In the genomic region with DNA sequence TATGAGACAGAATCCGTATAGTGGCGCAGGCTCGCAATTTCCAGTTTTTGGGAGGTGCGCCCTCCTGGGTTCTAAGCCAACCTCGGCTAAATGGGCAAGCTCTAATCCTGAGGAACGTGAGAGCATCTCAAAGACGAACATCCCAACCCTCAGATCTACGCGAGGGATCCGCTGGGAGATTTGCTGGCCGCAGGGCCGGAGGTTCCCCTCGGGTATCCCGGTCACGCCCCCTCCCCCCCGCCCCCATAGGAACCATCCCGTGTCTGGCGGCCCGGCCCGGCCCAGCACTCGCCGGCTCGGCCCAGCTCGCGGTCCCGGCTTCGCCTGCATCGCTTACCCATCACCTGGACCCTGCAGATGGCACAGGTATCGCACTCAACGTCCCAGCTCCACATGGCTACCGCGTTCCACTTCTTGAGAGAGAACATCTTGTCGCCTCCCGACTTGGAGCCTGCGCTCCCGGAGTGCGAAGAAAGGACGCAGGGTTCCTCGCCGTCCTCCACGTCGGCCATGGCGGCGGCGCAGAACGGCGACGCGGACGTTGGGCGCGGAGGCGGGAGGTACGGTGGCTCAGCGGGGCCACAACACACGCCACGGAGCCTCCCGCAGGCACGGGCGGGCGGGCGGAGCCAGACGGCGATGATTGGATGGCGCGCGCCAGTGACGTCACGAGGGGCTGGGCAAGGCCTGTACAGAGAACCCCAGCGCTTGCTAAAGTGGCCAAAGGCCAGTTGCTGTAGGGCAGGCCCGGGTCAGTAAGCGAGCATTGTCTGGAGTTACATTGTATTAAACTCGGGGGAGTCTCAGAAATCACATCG, we compare ENCODE assay signal across 8 mouse cellular contexts. TPM values are rescaled to one million over a fixed set of nuclear protein-coding genes. Genes with fewer than 3 reads are reported as not detected.
DNase-seq lines count a peak whose midpoint lies in the region; ATAC-seq and TF ChIP-seq lines count a peak whose summit lies in the region.

A gene (minus strand): TSS at position 605 of the 818 bp plus-strand sequence.

- peak within 1 kb of the TSS; percentile 80 for H3K9ac ChIP-seq in MEL (ENCODE audit: control insufficient read depth, low read depth, low read length, poor library complexity, severe bottlenecking)
- H3K9ac ChIP-seq in forebrain, postnatal 0 days: peak within 1 kb of the TSS; percentile 77
- H3K9ac ChIP-seq in lung, embryonic 15.5 days: peak within 1 kb of the TSS; percentile 77

- TF ChIP-seq RAD21 in MEL (IDR thresholded peaks at IDR 0.05; ENCODE audit: low read depth, low read length): no peak

- under 1% methylated on average over 74 of the region's 74 CpGs for WGBS in cerebellum, adult 2 months
- WGBS in forebrain, postnatal 0 days: under 1% methylated on average over 74 of the region's 74 CpGs
- under 1% methylated on average over 74 of the region's 74 CpGs for WGBS in lung, embryonic 15.5 days

- TF ChIP-seq CTCF in MEL (IDR thresholded peaks at IDR 0.05 in 2 of 3, conservative IDR thresholded peaks at IDR 0.05 in 1 of 3; ENCODE audit: control insufficient read depth in 1 of 3, insufficient read depth in 1 of 3, low read depth in 2 of 3, low read length in 3 of 3, poor library complexity in 1 of 3, severe bottlenecking in 1 of 3): no peak
- no peak for TF ChIP-seq CTCF in cerebellum, adult 2 months (IDR thresholded peaks at IDR 0.05; ENCODE audit: borderline replicate concordance, insufficient read depth, low read depth, low read length)
- 0 out of 2 replicates have a peak, but pooled peaks have one; percentile 18 for TF ChIP-seq CTCF in forebrain, postnatal 0 days (IDR thresholded peaks at IDR 0.05; ENCODE audit: low read depth)

- peaks cover 4 to 7% of the 10 kb centered on the region in 2 experiments for H3K36me3 ChIP-seq in MEL (ENCODE audit: control insufficient read depth in 1 of 2, insufficient read depth in 2 of 2, low read length in 2 of 2)
- peaks cover 6% of the 10 kb centered on the region; the same call in 1 of the 2 replicates for H3K36me3 ChIP-seq in forebrain, postnatal 0 days (ENCODE audit: insufficient read depth)
- H3K36me3 ChIP-seq in lung, embryonic 15.5 days: no peaks in the 10 kb centered on the region

- peak in 1 of 2 experiments; percentile 33; a peak in 1 of 4 replicates for TF ChIP-seq EP300 in MEL (IDR thresholded peaks at IDR 0.05; ENCODE audit: low read depth in 1 of 2, low read length in 2 of 2)

- peak within 1 kb of the TSS; percentile 59 for H3K27ac ChIP-seq in MEL (ENCODE audit: control insufficient read depth, low read depth, low read length)
- peak within 1 kb of the TSS; percentile 55; the same call in 1 of the 2 replicates for H3K27ac ChIP-seq in cerebellum, adult 2 months (ENCODE audit: insufficient read depth, low read length)
- H3K27ac ChIP-seq in forebrain, postnatal 0 days (ENCODE audit: low read depth, low read length): peak within 1 kb of the TSS; percentile 86
- H3K27ac ChIP-seq in lung, embryonic 15.5 days: peak within 1 kb of the TSS; percentile 89

- H3K4me2 ChIP-seq in forebrain, postnatal 0 days (ENCODE audit: low read depth): peak within 1 kb of the TSS; percentile 84
- H3K4me2 ChIP-seq in lung, embryonic 15.5 days: peak within 1 kb of the TSS; percentile 68

- ATAC-seq in forebrain, postnatal 0 days: peak; percentile 99
- ATAC-seq in lung, embryonic 15.5 days (ENCODE audit: borderline replicate concordance, extremely low read depth, low FRiP score, low TSS enrichment): peak; percentile 98

- H3K79me2 ChIP-seq in MEL (ENCODE audit: control insufficient read depth, insufficient read depth, low read length, poor library complexity): peaks cover 31% of the 10 kb centered on the region

- TF ChIP-seq POLR2A in MEL (IDR thresholded peaks at IDR 0.05; ENCODE audit: control insufficient read depth in 1 of 2, insufficient read depth in 1 of 2, low read depth in 1 of 2, low read length in 2 of 2, poor library complexity in 1 of 2): peak; percentile 56 to 83; a peak in 2 of 4 replicates
- peak; percentile 63 for TF ChIP-seq POLR2A in cerebellum, adult 2 months (IDR thresholded peaks at IDR 0.05; ENCODE audit: borderline replicate concordance, insufficient read depth, low read length)

- H3K4me3 ChIP-seq in MEL (ENCODE audit: control insufficient read depth in 1 of 2, insufficient read depth in 1 of 2, low read depth in 2 of 2, low read length in 2 of 2): peak within 1 kb of the TSS; percentile 97 to 98
- H3K4me3 ChIP-seq in cerebellum, adult 2 months (replicated peaks; ENCODE audit: insufficient read depth, low read depth, low read length): peak within 1 kb of the TSS; percentile 66
- H3K4me3 ChIP-seq in forebrain, postnatal 0 days (ENCODE audit: low read depth, low read length): peak within 1 kb of the TSS; percentile 84
- H3K4me3 ChIP-seq in lung, embryonic 15.5 days: peak within 1 kb of the TSS; percentile 76

- H3K4me1 ChIP-seq in MEL (ENCODE audit: control insufficient read depth in 1 of 2, insufficient read depth in 2 of 2, low read length in 2 of 2): peaks cover 4% of the 10 kb centered on the region in 2 experiments; a peak in 3 of 4 replicates
- H3K4me1 ChIP-seq in cerebellum, adult 2 months (ENCODE audit: control insufficient read depth, insufficient read depth, low read length): no peaks in the 10 kb centered on the region; the same call in 1 of the 2 replicates
- H3K4me1 ChIP-seq in forebrain, postnatal 0 days (ENCODE audit: insufficient read depth): peaks cover 7% of the 10 kb centered on the region; the same call in 1 of the 2 replicates
- H3K4me1 ChIP-seq in lung, embryonic 15.5 days: peaks cover 11% of the 10 kb centered on the region

- peak; percentile 98 for DNase-seq in MEL (ENCODE audit: low read depth, low spot score)
- DNase-seq in cerebellum, adult 2 months: peak; percentile 99
- peak; percentile 99 for DNase-seq in forebrain, postnatal 0 days
- DNase-seq in heart, postnatal 4 days: peak; percentile 100
- DNase-seq in layer of hippocampus, adult 8-10 months (ENCODE audit: low spot score in 2 of 2): peak; percentile 96 to 99
- peak; percentile 98 for DNase-seq in ovary, adult 18-20 months (ENCODE audit: low spot score)
- DNase-seq in thymus, postnatal 0 days (ENCODE audit: low spot score): peak; percentile 97

- no peaks in the 10 kb centered on the region for H3K27me3 ChIP-seq in MEL (ENCODE audit: control insufficient read depth in 1 of 2, insufficient read depth in 2 of 2, low read length in 2 of 2)
- no peaks in the 10 kb centered on the region for H3K27me3 ChIP-seq in cerebellum, adult 2 months (ENCODE audit: control insufficient read depth, insufficient read depth, low read length)
- no peaks in the 10 kb centered on the region for H3K27me3 ChIP-seq in forebrain, postnatal 0 days (ENCODE audit: insufficient read depth, low read length)
- H3K27me3 ChIP-seq in lung, embryonic 15.5 days: no peaks in the 10 kb centered on the region

- no peaks in the 10 kb centered on the region for H3K9me3 ChIP-seq in MEL (replicated peaks; ENCODE audit: insufficient read depth, low read length)
- H3K9me3 ChIP-seq in forebrain, postnatal 0 days (ENCODE audit: low read length): no peaks in the 10 kb centered on the region
- no peaks in the 10 kb centered on the region for H3K9me3 ChIP-seq in lung, embryonic 15.5 days

TF ChIP-seq in MEL, 35 proteins besides CTCF, POLR2A, EP300 and RAD21 (continues in another document):
- TF ChIP-seq NRF1 (IDR thresholded peaks at IDR 0.05; ENCODE audit: insufficient read depth, low read depth, low read length, poor library complexity, severe bottlenecking) (peak; percentile 53), CHD1 (IDR thresholded peaks at IDR 0.05; ENCODE audit: low read depth, low read length) (no peak), TAL1 (IDR thresholded peaks at IDR 0.05; ENCODE audit: low read length) (no peak), MEF2A (IDR thresholded peaks at IDR 0.05; ENCODE audit: extremely low read depth, insufficient replicate concordance, low read depth, low read length, poor library complexity, severe bottlenecking) (no peak), BHLHE40 (IDR thresholded peaks at IDR 0.05; ENCODE audit: borderline replicate concordance, low read depth, low read length) (peak; percentile 87), ZKSCAN1 (IDR thresholded peaks at IDR 0.05; ENCODE audit: low read depth, low read length) (no peak), ZMIZ1 (IDR thresholded peaks at IDR 0.05; ENCODE audit: low read depth, low read length) (no peak), HCFC1 (IDR thresholded peaks at IDR 0.05; ENCODE audit: low read depth, low read length) (peak; percentile 90), GABPA (IDR thresholded peaks at IDR 0.05; ENCODE audit: low read depth, low read length) (no peak), UBTF (IDR thresholded peaks at IDR 0.05; ENCODE audit: borderline replicate concordance, insufficient read depth, low read depth, low read length) (no peak), ZNF384 (IDR thresholded peaks at IDR 0.05; ENCODE audit: low read depth, low read length) (no peak), SIN3A (IDR thresholded peaks at IDR 0.05; ENCODE audit: low read length) (peak; percentile 94), E2F4 (IDR thresholded peaks at IDR 0.05; ENCODE audit: borderline replicate concordance, low read depth, low read length) (no peak), CHD2 (IDR thresholded peaks at IDR 0.05; ENCODE audit: low read length) (no peak), GATA1 (IDR thresholded peaks at IDR 0.05; ENCODE audit: low read depth, low read length) (no peak), MXI1 (IDR thresholded peaks at IDR 0.05; ENCODE audit: low read depth, low read length) (peak; percentile 87), JUND (IDR thresholded peaks at IDR 0.05; ENCODE audit: low read depth, low read length) (no peak), TBP (IDR thresholded peaks at IDR 0.05; ENCODE audit: low read depth, low read length) (peak; percentile 70), RCOR1 (IDR thresholded peaks at IDR 0.05; ENCODE audit: low read depth, low read length) (no peak), NELFE (IDR thresholded peaks at IDR 0.05; ENCODE audit: low read depth, low read length) (peak; percentile 82), MYC (IDR thresholded peaks at IDR 0.05; ENCODE audit: low read depth, low read length) (0 out of 2 replicates have a peak, but pooled peaks have one; percentile 35)

RNA-seq across cellular contexts. Expression of the gene that starts here (rescaled TPM):
- total RNA-seq in MEL (2012; rRNA removed): 138 and 157 TPM in 2 replicates
- 100 to 1,000 TPM in 1 of 2 experiments, not detected in 1; 105 TPM for polyA plus RNA-seq in MEL (2012; ENCODE audit: insufficient read depth in 1 of 2, insufficient read length in 2 of 2, low read depth in 1 of 2, low replicate concordance in 2 of 2, missing spikeins in 1 of 2)
- 326 and 346 TPM in 2 replicates for polyA plus RNA-seq in cerebellum, adult 2 months (2012; rRNA removed)
- 178 and 300 TPM in 2 replicates for total RNA-seq in forebrain, postnatal 0 days (2014; rRNA removed)
- polyA plus RNA-seq in forebrain, postnatal 0 days (2015; fragmentation: Nextera tagmentation; extraction: Ambion mirVana): 195 and 209 TPM in 2 replicates
- total RNA-seq in heart, postnatal 4 days (2021): 10 to 100 TPM; 81.0 to 94.0 TPM
- total RNA-seq in layer of hippocampus, adult 8-10 months (2022): 10 to 100 TPM; 53.7 to 67.2 (median 60.0) TPM
- 200 and 209 TPM in 2 replicates for polyA plus RNA-seq in lung, embryonic 15.5 days (2015; fragmentation: Nextera tagmentation; extraction: Ambion mirVana)
- 196 and 200 TPM in 2 replicates for polyA plus RNA-seq in thymus, postnatal 0 days (2015; fragmentation: Nextera tagmentation; extraction: Ambion mirVana)

Comparison
In these comparisons a context has a peak if more than half of its experiments do, and no peak if none do; other contexts are left out.
1. Peak in every context shown above with its lines: DNase-seq, ATAC-seq, H3K4me3 ChIP-seq and H3K27ac ChIP-seq.